Mouse (Mus musculus) regulatory T cell (primary cell): ENCODE data around the gene Mon2.
"Not testable (repeated sequence)": the region's sequence is repeated elsewhere in the genome, so short reads cannot be mapped to it uniquely, and the experiment has no call there.

Experiments
- in situ Hi-C: fragments of 300-600 bp; cut with MboI, MseI; formaldehyde crosslinking; loops from one replicate; pipeline ENCODE4 v1.15.1; 2025; ENCODE audit warnings: high pct_unique_total_duplicates

The Mon2 gene

GRCm38 (mm10) chr10:122965650-122966049 lies 110.7 kb downstream of the Mon2 start:
- in situ Hi-C loops = not testable (repeated sequence)

- in situ Hi-C loops = no loop called here
Observed at GRCm38 (mm10) chr10:122964241-122964636, 112.1 kb downstream of the Mon2 start.

GRCm38 (mm10) chr10:122963463-122964240 lies 112.7 kb downstream of the Mon2 start:
- in situ Hi-C loops = no loop called here

- in situ Hi-C loops = no loop called here
Observed at GRCm38 (mm10) chr10:122962651-122963050, 113.7 kb downstream of the Mon2 start.

- in situ Hi-C loops = no loop called here
Observed at GRCm38 (mm10) chr10:122961494-122961893, 114.8 kb downstream of the Mon2 start.

GRCm38 (mm10) chr10:122960738-122961137 lies 115.6 kb downstream of the Mon2 start:
- in situ Hi-C loops = no loop called here

GRCm38 (mm10) chr10:122960216-122960615 lies 116.1 kb downstream of the Mon2 start:
- in situ Hi-C loops = no loop called here

- in situ Hi-C loops = no loop called here
Observed at GRCm38 (mm10) chr10:122958699-122959098, 117.6 kb downstream of the Mon2 start.

- in situ Hi-C loops = no loop called here
Observed at GRCm38 (mm10) chr10:122957918-122958317, 118.4 kb downstream of the Mon2 start.

- in situ Hi-C loops = no loop called here
Observed at GRCm38 (mm10) chr10:122953576-122953975, 122.7 kb downstream of the Mon2 start.

- in situ Hi-C loops = no loop called here
Observed at GRCm38 (mm10) chr10:122950966-122951365, 125.3 kb downstream of the Mon2 start.

GRCm38 (mm10) chr10:122944888-122945287 lies 131.4 kb downstream of the Mon2 start:
- in situ Hi-C loops = no loop called here

- in situ Hi-C loops = no loop called here
Observed at GRCm38 (mm10) chr10:122943824-122944223, 132.5 kb downstream of the Mon2 start.

- in situ Hi-C loops = no loop called here
Observed at GRCm38 (mm10) chr10:122942771-122943170, 133.5 kb downstream of the Mon2 start.
